Mouse (Mus musculus) MEL (cell line): ENCODE results near the gene Fbxl5. TPM values are rescaled to one million over a fixed set of nuclear protein-coding genes. Genes with fewer than 3 reads are reported as not detected.

ENCODE experiments used
- DNase-seq: peaks from one replicate; pipeline ENCODE4 v3.0.0; 2011; ENCODE audit warnings: low read depth, low spot score
- H3K27ac ChIP-seq: 2 replicates; pipeline ENCODE4 v1.5.1; 2012; ENCODE audit warnings: low read depth, mild to moderate bottlenecking, control low read depth, low read length, moderate library complexity; ENCODE audit not compliant: control insufficient read depth
- H3K27me3 ChIP-seq, 2 experiments: fragments of 150-350 bp in 1 of 2; sonication (generic) in 1 of 2; 2 replicates each; pipeline ENCODE4 v1.6.1; 2012; ENCODE audit warnings: low read length in 2 of 2, mild to moderate bottlenecking in 2 of 2, improper control_type of control experiment in 1 of 2, moderate library complexity in 1 of 2; ENCODE audit not compliant: insufficient read depth in 2 of 2, control insufficient read depth in 1 of 2
- H3K36me3 ChIP-seq, 2 experiments: 2 replicates each; pipeline ENCODE4 v1.6.1; 2012 to 2014; ENCODE audit warnings: low read length in 2 of 2, improper control_type of control experiment in 1 of 2, inconsistent platforms in 1 of 2, mild to moderate bottlenecking in 1 of 2; ENCODE audit not compliant: insufficient read depth in 2 of 2, control insufficient read depth in 1 of 2
- H3K4me1 ChIP-seq, 2 experiments: fragments of 150-350 bp in 1 of 2; sonication (generic) in 1 of 2; 2 replicates each; pipeline ENCODE4 v1.6.1; 2012; ENCODE audit warnings: low read length in 2 of 2, improper control_type of control experiment in 1 of 2, mild to moderate bottlenecking in 1 of 2; ENCODE audit not compliant: insufficient read depth in 2 of 2, control insufficient read depth in 1 of 2
- H3K4me3 ChIP-seq, 2 experiments: fragments of 150-350 bp in 1 of 2; sonication (generic) in 1 of 2; 2 replicates each; pipeline ENCODE4 v1.5.1; 2012; ENCODE audit warnings: low read depth in 2 of 2, low read length in 2 of 2, mild to moderate bottlenecking in 2 of 2, moderate library complexity in 2 of 2, control low read depth in 1 of 2, improper control_type of control experiment in 1 of 2; ENCODE audit not compliant: control insufficient read depth in 1 of 2, insufficient read depth in 1 of 2
- H3K79me2 ChIP-seq: 2 replicates; pipeline ENCODE4 v1.6.1; 2012; ENCODE audit warnings: mild to moderate bottlenecking, low read length, moderate library complexity; ENCODE audit not compliant: control insufficient read depth, poor library complexity, insufficient read depth
- H3K9ac ChIP-seq: 2 replicates; pipeline ENCODE4 v1.6.1; 2012; ENCODE audit warnings: low read depth, mild to moderate bottlenecking, control low read depth, low read length, moderate library complexity; ENCODE audit not compliant: control insufficient read depth, poor library complexity, severe bottlenecking
- H3K9me3 ChIP-seq: fragments of 150-350 bp; sonication (generic); replicated peaks from 2 replicates; pipeline ENCODE4 v1.6.1; 2012; ENCODE audit warnings: mild to moderate bottlenecking, low read length, improper control_type of control experiment, moderate library complexity; ENCODE audit not compliant: insufficient read depth
- BHLHE40 ChIP-seq: IDR thresholded peaks from 2 replicates; pipeline ENCODE4 v1.6.1; 2012; ENCODE audit warnings: low read depth, mild to moderate bottlenecking, inconsistent platforms, low read length, improper control_type of control experiment, borderline replicate concordance
- CHD1 ChIP-seq: IDR thresholded peaks from 2 replicates; pipeline ENCODE4 v1.6.1; 2012; ENCODE audit warnings: low read depth, mild to moderate bottlenecking, inconsistent platforms, low read length, improper control_type of control experiment
- CHD2 ChIP-seq: IDR thresholded peaks from 2 replicates; pipeline ENCODE4 v1.6.1; 2011; ENCODE audit warnings: low read length, improper control_type of control experiment
- CTCF ChIP-seq, 3 experiments: IDR thresholded peaks in 2 of 3; conservative IDR thresholded peaks in 1 of 3; 2 replicates each; pipeline ENCODE4 v1.5.1; 2011 to 2012; ENCODE audit warnings: low read length in 3 of 3, low read depth in 2 of 3, mild to moderate bottlenecking in 2 of 3, improper control_type of control experiment in 1 of 3, inconsistent platforms in 1 of 3, mixed read lengths in 1 of 3, moderate library complexity in 1 of 3; ENCODE audit not compliant: control insufficient read depth in 1 of 3, insufficient read depth in 1 of 3, poor library complexity in 1 of 3, severe bottlenecking in 1 of 3
- E2F4 ChIP-seq: IDR thresholded peaks from 2 replicates; pipeline ENCODE4 v1.6.1; 2011; ENCODE audit warnings: low read depth, low read length, improper control_type of control experiment, borderline replicate concordance
- ELF1 ChIP-seq: IDR thresholded peaks from 2 replicates; pipeline ENCODE4 v1.6.1; 2014; ENCODE audit warnings: low read depth, mild to moderate bottlenecking, inconsistent platforms, low read length, improper control_type of control experiment, moderate library complexity
- EP300 ChIP-seq, 2 experiments: IDR thresholded peaks; 2 replicates each; pipeline ENCODE4 v1.6.1; 2011; ENCODE audit warnings: improper control_type of control experiment in 2 of 2, low read length in 2 of 2, low read depth in 1 of 2, mild to moderate bottlenecking in 1 of 2
- ETS1 ChIP-seq: IDR thresholded peaks from 2 replicates; pipeline ENCODE4 v1.6.1; 2012; ENCODE audit warnings: low read depth, mild to moderate bottlenecking, inconsistent platforms, low read length, improper control_type of control experiment, moderate library complexity
- GATA1 ChIP-seq: IDR thresholded peaks from 2 replicates; pipeline ENCODE4 v1.6.1; 2011; ENCODE audit warnings: low read depth, low read length, improper control_type of control experiment
- JUND ChIP-seq: IDR thresholded peaks from 2 replicates; pipeline ENCODE4 v1.6.1; 2011; ENCODE audit warnings: low read depth, mild to moderate bottlenecking, improper control_type of control experiment, low read length
- MAX ChIP-seq: IDR thresholded peaks from 2 replicates; pipeline ENCODE4 v1.6.1; 2011; ENCODE audit warnings: low read length, improper control_type of control experiment
- MEF2A ChIP-seq: IDR thresholded peaks from 2 replicates; pipeline ENCODE4 v1.6.1; 2014; ENCODE audit warnings: low read depth, mild to moderate bottlenecking, inconsistent platforms, low read length, improper control_type of control experiment; ENCODE audit not compliant: poor library complexity, insufficient replicate concordance, severe bottlenecking; ENCODE audit errors: extremely low read depth
- MXI1 ChIP-seq: IDR thresholded peaks from 2 replicates; pipeline ENCODE4 v1.6.1; 2011; ENCODE audit warnings: mild to moderate bottlenecking, low read depth, low read length, improper control_type of control experiment
- MYB ChIP-seq: IDR thresholded peaks from 2 replicates; pipeline ENCODE4 v1.6.1; 2011; ENCODE audit warnings: mild to moderate bottlenecking, low read depth, low read length, improper control_type of control experiment
- MYC ChIP-seq: IDR thresholded peaks from 2 replicates; pipeline ENCODE4 v1.6.1; 2011; ENCODE audit warnings: low read depth, mild to moderate bottlenecking, low read length, improper control_type of control experiment, moderate library complexity
- POLR2A ChIP-seq, 2 experiments: IDR thresholded peaks; 2 replicates each; pipeline ENCODE4 v1.6.1; 2011 to 2012; ENCODE audit warnings: low read length in 2 of 2, mild to moderate bottlenecking in 2 of 2, control low read depth in 1 of 2, improper control_type of control experiment in 1 of 2, low read depth in 1 of 2, moderate library complexity in 1 of 2; ENCODE audit not compliant: control insufficient read depth in 1 of 2, insufficient read depth in 1 of 2, poor library complexity in 1 of 2
- POLR2AphosphoS5 ChIP-seq: IDR thresholded peaks from 2 replicates; pipeline ENCODE4 v1.6.1; 2012; ENCODE audit warnings: low read depth, borderline replicate concordance, mild to moderate bottlenecking, inconsistent platforms, low read length, moderate library complexity, mixed read lengths
- RCOR1 ChIP-seq: IDR thresholded peaks from 2 replicates; pipeline ENCODE4 v1.6.1; 2012; ENCODE audit warnings: low read depth, mild to moderate bottlenecking, inconsistent platforms, low read length, improper control_type of control experiment
- TAL1 ChIP-seq: IDR thresholded peaks from 2 replicates; pipeline ENCODE4 v1.6.1; 2012; ENCODE audit warnings: mild to moderate bottlenecking, inconsistent platforms, low read length, moderate library complexity, mixed read lengths
- TCF12 ChIP-seq: IDR thresholded peaks from 2 replicates; pipeline ENCODE4 v1.6.1; 2014; ENCODE audit warnings: low read depth, mild to moderate bottlenecking, inconsistent platforms, low read length, improper control_type of control experiment, moderate library complexity
- USF1 ChIP-seq: IDR thresholded peaks from 2 replicates; pipeline ENCODE4 v1.6.1; 2014; ENCODE audit warnings: low read depth, mild to moderate bottlenecking, inconsistent platforms, low read length, improper control_type of control experiment, moderate library complexity
- ZKSCAN1 ChIP-seq: IDR thresholded peaks from 2 replicates; pipeline ENCODE4 v1.6.1; 2012; ENCODE audit warnings: low read depth, mild to moderate bottlenecking, inconsistent platforms, low read length, improper control_type of control experiment, moderate library complexity
- polyA plus RNA-seq, 2 experiments: library from polyadenylated mRNA; stranded (reverse) in 1 of 2; unstranded in 1 of 2; fragments of >175 nt in 1 of 2; fragments of >200 nt in 1 of 2; gene quantifications; 2 replicates each; pipeline versions ENCODE4 v1.2.1 to v1.2.4; 2012; ENCODE audit warnings: low replicate concordance in 2 of 2, low read depth in 1 of 2; ENCODE audit not compliant: insufficient read length in 2 of 2, insufficient read depth in 1 of 2, missing spikeins in 1 of 2
- total RNA-seq: library from RNA; depleted of rRNA; stranded (reverse); fragments of 300-350 nt; gene quantifications from 2 replicates; pipeline ENCODE4 v1.2.3, GENCODE M21; 2012

The Fbxl5 gene
- total and polyA plus RNA-seq, 3 experiments = 22.8 to 25.7 TPM; not detected in 1

GRCm38 (mm10) chr5:43781423-43781976, 39.9 kb downstream of the Fbxl5 start (continued):
- no peak for TF ChIP-seq GATA1
- TF ChIP-seq CHD1 = peak; percentile 66; the same call in 1 of the 2 replicates
- no peak for TF ChIP-seq MYB
- no peak for TF ChIP-seq POLR2A (IDR thresholded peaks at IDR 0.05; ENCODE audit: control insufficient read depth in 1 of 2, insufficient read depth in 1 of 2, low read depth in 1 of 2, low read length in 2 of 2, poor library complexity in 1 of 2)
- TF ChIP-seq BHLHE40 = no peak
- peak; percentile 15; the same call in 1 of the 2 replicates for TF ChIP-seq RCOR1

- no peak for TF ChIP-seq E2F4
- peak; percentile 62 for TF ChIP-seq GATA1
- peak in 1 of 2 experiments; percentile 43; a peak in 1 of 4 replicates for TF ChIP-seq EP300 (IDR thresholded peaks at IDR 0.05; ENCODE audit: low read depth in 1 of 2, low read length in 2 of 2)
- no peak for TF ChIP-seq CTCF (IDR thresholded peaks at IDR 0.05 in 2 of 3, conservative IDR thresholded peaks at IDR 0.05 in 1 of 3; ENCODE audit: control insufficient read depth in 1 of 3, insufficient read depth in 1 of 3, low read depth in 2 of 3, low read length in 3 of 3, poor library complexity in 1 of 3, severe bottlenecking in 1 of 3)
- no peak for TF ChIP-seq BHLHE40
- TF ChIP-seq POLR2A (IDR thresholded peaks at IDR 0.05; ENCODE audit: control insufficient read depth in 1 of 2, insufficient read depth in 1 of 2, low read depth in 1 of 2, low read length in 2 of 2, poor library complexity in 1 of 2) = no peak
- no peak for TF ChIP-seq MXI1
- no peak for TF ChIP-seq ELF1
- peak; percentile 62 for TF ChIP-seq TCF12
- TF ChIP-seq USF1 = no peak
- peak; percentile 62; the same call in 1 of the 2 replicates for TF ChIP-seq RCOR1
- peak; percentile 60 for TF ChIP-seq TAL1
- TF ChIP-seq JUND = no peak
- TF ChIP-seq CHD1 = 0 out of 2 replicates have a peak, but pooled peaks have one; percentile 56
- DNase-seq = peak; percentile 54
- Histone ChIP-seq H3K27ac (no peak overlapping the region), H3K36me3 (peaks cover 0 to 47% of the 10 kb centered on the region in 2 experiments; a peak in 3 of 4 replicates), H3K27me3 (no peaks in the 10 kb centered on the region), H3K4me3 (no peak overlapping the region), H3K4me1 (peaks cover 21 to 36% of the 10 kb centered on the region in 2 experiments), H3K9me3 (no peaks in the 10 kb centered on the region), H3K9ac (no peak overlapping the region), H3K79me2 (peaks cover 51% of the 10 kb centered on the region)
Measured at GRCm38 (mm10) chr5:43778583-43778982, 42.9 kb downstream of the Fbxl5 start.

- no peak for DNase-seq
- Histone ChIP-seq H3K27ac (no peak overlapping the region), H3K4me3 (no peak overlapping the region), H3K4me1 (peaks cover 17 to 31% of the 10 kb centered on the region in 2 experiments), H3K27me3 (no peaks in the 10 kb centered on the region), H3K36me3 (peaks cover 5 to 43% of the 10 kb centered on the region in 2 experiments; a peak in 3 of 4 replicates), H3K9ac (no peak overlapping the region), H3K9me3 (no peaks in the 10 kb centered on the region), H3K79me2 (peaks cover 47% of the 10 kb centered on the region)
- TF ChIP-seq MEF2A = peak; percentile 83; the same call in 1 of the 2 replicates
- peak; percentile 50; the same call in 1 of the 2 replicates for TF ChIP-seq ETS1
- TF ChIP-seq POLR2AphosphoS5 = no peak
- TF ChIP-seq ZKSCAN1 = no peak
- TF ChIP-seq CHD2 = no peak
- TF ChIP-seq MYC = no peak
- TF ChIP-seq BHLHE40 = no peak
- no peak for TF ChIP-seq CTCF (IDR thresholded peaks at IDR 0.05 in 2 of 3, conservative IDR thresholded peaks at IDR 0.05 in 1 of 3; ENCODE audit: control insufficient read depth in 1 of 3, insufficient read depth in 1 of 3, low read depth in 2 of 3, low read length in 3 of 3, poor library complexity in 1 of 3, severe bottlenecking in 1 of 3)
- no peak for TF ChIP-seq MAX
- TF ChIP-seq TAL1 = no peak
Measured at GRCm38 (mm10) chr5:43776993-43777392, 44.4 kb downstream of the Fbxl5 start.
